Mouse (Mus musculus) 3T3-L1 (cell line): ENCODE data around the gene Btbd11.

Experiments used
- DNase-seq: peaks from one replicate; pipeline ENCODE4 v3.0.0-alpha.2; 2015; ENCODE audit warnings: low read depth, low spot score

Gene Btbd11

GRCm38 (mm10) chr10:85386605-85387218, at the start of gene Btbd11:
Gene Btbd11 (plus strand): TSS chr10:85386814.
- no peak for DNase-seq

- no peak for DNase-seq
Measured at GRCm38 (mm10) chr10:85338733-85339132, 47.9 kb upstream of the Btbd11 start.

GRCm38 (mm10) chr10:85341867-85342266, 44.7 kb upstream of the Btbd11 start:
- no peak for DNase-seq

GRCm38 (mm10) chr10:85347171-85347570, 39.4 kb upstream of the Btbd11 start:
- no peak for DNase-seq

- DNase-seq, result no peak
Measured at GRCm38 (mm10) chr10:85352505-85352904, 34.1 kb upstream of the Btbd11 start.

DNA sequence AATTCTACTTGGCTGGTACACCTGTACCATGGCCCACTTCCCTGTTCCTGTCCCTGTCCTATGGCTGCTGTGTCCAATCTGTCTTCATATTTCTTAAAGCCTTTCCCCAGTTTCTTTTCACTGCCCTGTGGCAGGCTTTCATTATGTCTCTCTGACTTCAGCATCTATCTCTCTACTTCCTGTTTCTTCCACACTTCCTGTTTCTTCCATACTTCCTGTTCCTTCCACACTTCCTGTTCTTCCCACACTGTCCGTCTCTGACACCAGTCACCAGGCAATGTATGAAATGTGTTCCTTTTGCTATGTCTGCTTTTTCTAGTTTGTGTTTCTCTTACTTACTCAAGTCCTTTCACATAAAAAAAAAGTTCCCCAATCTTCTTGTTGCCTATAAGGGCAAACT, 32.3 kb upstream of the Btbd11 start:
- no peak for DNase-seq

DNA sequence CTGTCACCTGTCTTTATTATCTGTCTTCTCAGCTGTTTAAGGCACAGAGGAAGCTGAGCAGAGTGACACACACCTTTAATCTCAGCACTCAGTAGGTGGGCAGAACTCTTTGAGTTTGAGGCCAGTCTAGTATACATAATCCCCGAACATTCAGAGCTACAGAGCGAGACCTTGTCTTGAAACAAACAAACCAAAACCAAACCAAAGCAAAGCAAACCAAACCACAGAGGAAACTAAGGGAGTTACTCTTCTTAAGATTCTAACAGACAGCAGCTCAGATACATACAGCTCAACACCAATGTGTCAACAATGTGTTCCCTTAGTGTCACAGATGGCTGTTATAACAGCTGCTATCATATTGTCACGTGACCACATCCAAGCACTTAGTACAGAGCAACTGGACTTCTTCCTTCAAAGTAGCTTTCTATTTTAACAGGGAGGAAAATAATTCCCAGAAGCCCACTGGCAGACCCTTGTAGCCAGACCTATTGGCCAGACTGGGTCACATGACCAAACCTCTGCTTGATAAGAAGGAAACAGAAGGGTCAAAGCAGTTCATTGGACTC, 27.0 kb upstream of the Btbd11 start:
- no peak for DNase-seq

GRCm38 (mm10) chr10:85362766-85363442, 23.7 kb upstream of the Btbd11 start:
- no peak for DNase-seq

- no peak for DNase-seq
Measured at GRCm38 (mm10) chr10:85366876-85367275, 19.7 kb upstream of the Btbd11 start.

DNA sequence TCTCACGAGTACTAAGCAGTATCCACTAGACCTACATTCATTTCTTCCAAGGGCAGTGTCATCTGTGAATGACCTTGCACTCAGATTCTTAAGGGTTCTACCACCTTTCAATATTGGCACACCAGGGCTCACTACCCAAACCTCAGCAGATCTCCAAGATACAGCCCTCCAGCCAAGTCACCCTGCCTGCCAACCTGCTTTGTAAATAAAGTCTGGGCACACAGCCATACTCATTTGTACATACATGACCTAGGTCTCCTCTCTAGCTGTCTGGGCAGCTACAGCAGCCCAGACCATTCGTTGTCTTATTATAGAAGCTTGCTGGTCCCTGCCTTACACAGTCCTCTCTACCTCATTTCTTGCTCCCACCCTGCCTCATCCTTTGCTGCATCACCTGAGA, 15.3 kb upstream of the Btbd11 start:
- DNase-seq, result no peak

DNA sequence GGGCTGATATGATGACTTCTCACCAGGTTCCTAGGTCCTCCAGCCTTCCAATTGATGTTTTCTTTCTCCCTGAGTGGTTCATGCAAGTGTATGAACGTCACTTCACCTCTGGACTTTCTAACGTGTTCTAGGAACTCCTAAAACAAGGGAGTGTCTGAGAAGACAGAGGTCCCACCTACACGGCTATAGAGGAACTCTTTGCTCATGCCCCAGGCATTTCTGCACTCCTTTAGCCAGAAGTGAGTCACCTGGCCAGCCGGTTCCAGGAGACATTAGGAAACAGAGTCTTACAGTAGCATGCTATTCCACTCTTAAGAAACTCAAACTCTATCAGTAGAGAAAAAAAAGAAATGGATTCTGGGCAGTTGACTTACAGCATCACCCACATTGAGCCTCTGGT, 14.5 kb upstream of the Btbd11 start:
- no peak for DNase-seq

- no peak for DNase-seq
Measured at GRCm38 (mm10) chr10:85378972-85379371, 7.6 kb upstream of the Btbd11 start.

GRCm38 (mm10) chr10:85382981-85383380, 3.6 kb upstream of the Btbd11 start:
- DNase-seq, result no peak

GRCm38 (mm10) chr10:85387219-85388070, 831 bp downstream of the Btbd11 start:
- no peak for DNase-seq

- DNase-seq, result no peak
Measured at GRCm38 (mm10) chr10:85388071-85388750, 1.6 kb downstream of the Btbd11 start.

DNA sequence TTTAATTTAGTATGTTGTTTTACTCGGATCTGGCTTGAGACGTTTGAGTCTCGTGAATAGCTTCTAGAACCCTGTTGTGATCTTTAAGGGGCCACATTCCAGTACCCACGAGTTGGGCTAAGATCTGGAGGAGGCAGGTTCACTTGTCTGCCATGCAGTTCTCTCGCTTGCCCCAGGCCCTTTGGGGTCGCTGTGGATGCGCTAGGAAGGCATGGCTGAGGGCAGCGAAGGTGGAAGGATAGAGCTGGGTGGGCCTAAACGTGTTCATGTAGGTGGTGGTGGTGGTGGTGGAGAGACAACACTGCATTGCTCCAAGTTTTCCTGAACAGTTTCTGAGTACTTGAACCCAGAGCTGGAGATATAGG, 2.1 kb downstream of the Btbd11 start:
- no peak for DNase-seq

DNA sequence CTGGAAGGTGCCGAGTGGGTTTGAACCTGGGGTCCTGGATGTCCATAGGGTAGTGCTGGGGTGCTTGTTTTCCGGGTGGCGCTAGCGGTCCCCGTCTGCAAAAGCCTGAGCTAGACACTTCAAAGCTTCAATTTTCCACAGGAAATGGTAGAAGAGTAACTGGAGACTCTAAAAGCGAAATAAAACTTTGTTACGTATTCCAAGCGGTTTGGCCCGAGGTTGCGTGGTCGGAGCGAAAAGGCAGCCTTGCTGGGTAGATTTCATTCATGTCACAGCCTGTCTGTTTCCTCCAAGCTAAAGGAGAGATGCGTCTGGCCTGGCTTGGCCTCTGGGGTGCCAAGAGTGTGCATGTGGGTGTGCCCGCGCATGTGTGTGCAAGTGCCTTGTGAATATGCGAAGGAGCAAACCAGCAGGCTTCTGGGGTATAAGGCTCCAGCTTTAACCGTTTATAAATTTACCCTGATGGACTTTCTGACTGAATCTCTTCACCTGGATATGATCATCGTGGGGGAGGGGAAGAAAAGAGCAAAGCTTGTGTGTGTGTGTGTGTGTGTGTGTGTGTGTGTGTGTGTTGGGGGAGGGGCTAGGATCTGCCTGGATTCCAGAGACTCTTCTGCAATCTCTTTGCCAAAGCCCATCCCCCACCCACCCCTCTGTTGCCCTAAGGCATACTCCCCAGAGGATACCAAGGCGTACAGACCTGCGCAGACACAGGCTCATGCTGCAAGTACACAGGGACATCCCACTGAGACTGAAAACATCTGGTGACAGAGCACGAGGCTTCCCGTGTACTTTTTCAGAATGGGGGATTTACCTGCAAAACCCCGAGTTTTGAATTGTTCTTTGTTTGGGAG, 2.9 kb downstream of the Btbd11 start:
- no peak for DNase-seq

GRCm38 (mm10) chr10:85393016-85393415, 6.4 kb downstream of the Btbd11 start:
- DNase-seq, result no peak

GRCm38 (mm10) chr10:85394558-85394957, 7.9 kb downstream of the Btbd11 start:
- no peak for DNase-seq

DNA sequence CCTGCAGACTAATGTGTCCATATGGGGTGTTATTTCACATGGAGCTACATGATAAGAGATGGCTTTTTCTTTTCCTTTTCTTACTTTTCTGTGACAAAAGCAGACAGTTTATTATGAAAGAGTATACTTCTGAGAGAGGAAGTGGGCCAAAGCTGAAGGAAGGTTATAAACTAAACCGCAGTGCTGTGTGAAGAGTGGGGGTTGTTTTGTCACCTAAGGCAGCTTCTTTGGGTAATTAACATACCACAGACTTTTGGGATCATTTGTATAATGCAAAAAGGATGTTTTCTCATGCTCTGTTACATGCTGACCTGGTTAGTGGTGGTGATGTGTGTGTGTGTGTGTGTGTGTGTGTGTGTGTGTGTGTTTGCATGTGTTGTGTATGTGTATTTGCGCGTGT, 24.5 kb downstream of the Btbd11 start:
- no peak for DNase-seq
